Comparison of ENCODE assay signal across 8 mouse cellular contexts in genomic region chr5:65156853-65157252, GRCm38 (mm10). TPM values are rescaled to one million over a fixed set of nuclear protein-coding genes. Genes with fewer than 3 reads are reported as not detected.
DNase-seq lines count a peak whose midpoint lies in the region; ATAC-seq and TF ChIP-seq lines count a peak whose summit lies in the region.

No protein-coding gene starts in this region.

- ATAC-seq in heart, embryonic 11.5 days (replicated peaks; ENCODE audit: insufficient number of reproducible peaks, low FRiP score, low TSS enrichment): no peak

- no peak overlapping the region for H3K4me3 ChIP-seq in testis, adult 2 months (ENCODE audit: control insufficient read depth, low read depth, low read length)
- H3K4me3 ChIP-seq in heart, embryonic 11.5 days (ENCODE audit: low read depth, low read length): no peak overlapping the region

- DNase-seq in adrenal gland, adult 18-20 months (ENCODE audit: low spot score in 2 of 2): peak; percentile 32 to 40
- DNase-seq in adrenal gland, adult 8-10 months: no peak
- DNase-seq in testis, postnatal 14 days (ENCODE audit: low spot score): no peak
- DNase-seq in lung, postnatal 14 days: peak; percentile 44
- DNase-seq in urinary bladder, postnatal 25 days (ENCODE audit: low spot score): no peak
- no peak for DNase-seq in layer of hippocampus, postnatal 36 days

- no peak for TF ChIP-seq POLR2A in testis, adult 2 months (IDR thresholded peaks at IDR 0.05; ENCODE audit: control insufficient read depth, low read depth, low read length)

- H3K4me2 ChIP-seq in heart, embryonic 11.5 days: no peak overlapping the region

- H3K27ac ChIP-seq in testis, adult 2 months (ENCODE audit: control insufficient read depth, insufficient read depth, low read depth, low read length): no peak overlapping the region
- H3K27ac ChIP-seq in heart, embryonic 11.5 days (ENCODE audit: low read depth, low read length): peak overlapping the region; percentile 24; the same call in 1 of the 2 replicates

- H3K27me3 ChIP-seq in testis, adult 2 months (ENCODE audit: control insufficient read depth, insufficient read depth, low read length): no peaks in the 10 kb centered on the region
- no peaks in the 10 kb centered on the region for H3K27me3 ChIP-seq in heart, embryonic 11.5 days (ENCODE audit: control insufficient read depth, insufficient read depth, low read length)

- TF ChIP-seq CTCF in testis, adult 2 months (IDR thresholded peaks at IDR 0.05; ENCODE audit: control insufficient read depth, insufficient read depth, insufficient replicate concordance, low read depth, low read length): peak; percentile 92; the same call in 1 of the 2 replicates

- H3K9me3 ChIP-seq in heart, embryonic 11.5 days (replicated peaks; ENCODE audit: control insufficient read depth, low read length): no peaks in the 10 kb centered on the region

- H3K36me3 ChIP-seq in testis, adult 2 months (ENCODE audit: control insufficient read depth, insufficient read depth, low read length): no peaks in the 10 kb centered on the region
- peaks cover 8% of the 10 kb centered on the region; the same call in 1 of the 2 replicates for H3K36me3 ChIP-seq in heart, embryonic 11.5 days (ENCODE audit: control insufficient read depth, insufficient read depth, low read length)

- H3K9ac ChIP-seq in heart, embryonic 11.5 days (ENCODE audit: low read depth, low read length): no peak overlapping the region

- 65% methylated on average over 2 of the region's 2 CpGs for WGBS in heart, embryonic 11.5 days (ENCODE audit: insufficient replicate concordance)

- H3K4me1 ChIP-seq in testis, adult 2 months (ENCODE audit: control insufficient read depth, insufficient read depth, low read length): peaks cover 7% of the 10 kb centered on the region
- H3K4me1 ChIP-seq in heart, embryonic 11.5 days (ENCODE audit: control insufficient read depth, insufficient read depth, low read length): no peaks in the 10 kb centered on the region

RNA-seq across cellular contexts. Expression of gene Wdr19, which starts 42.6 kb away (rescaled TPM):
- total RNA-seq in adrenal gland, adult 18-20 months (2021): 1 to 10 TPM; 5.5 to 7.0 TPM
- total RNA-seq in adrenal gland, adult 8-10 months (2022): 10 to 100 TPM; 10.9 to 21.2 (median 13.8) TPM
- 19.4 and 20.2 TPM in 2 replicates for polyA plus RNA-seq in testis, adult 2 months (2012; rRNA removed)
- 6.7 and 9.5 TPM in 2 replicates for polyA plus RNA-seq in heart, embryonic 11.5 days (2014; fragmentation: Nextera tagmentation; extraction: Ambion mirVana)
- total RNA-seq in layer of hippocampus, postnatal 36 days (2021): 10 to 100 TPM; 19.4 to 21.2 TPM

RNA-seq across cellular contexts. Expression of gene Klhl5, which starts 49.5 kb away (rescaled TPM):
- total RNA-seq in adrenal gland, adult 18-20 months (2021): 10 to 100 TPM; 44.1 to 47.7 TPM
- 10 to 100 TPM; 46.6 to 96.0 (median 72.1) TPM for total RNA-seq in adrenal gland, adult 8-10 months (2022)
- polyA plus RNA-seq in testis, adult 2 months (2012; rRNA removed): 11.1 and 13.2 TPM in 2 replicates
- 13.3 and 17.7 TPM in 2 replicates for polyA plus RNA-seq in heart, embryonic 11.5 days (2014; fragmentation: Nextera tagmentation; extraction: Ambion mirVana)
- total RNA-seq in layer of hippocampus, postnatal 36 days (2021): 10 to 100 TPM; 62.7 to 63.2 TPM

Comparison
In these comparisons a context has a peak if more than half of its experiments do, and no peak if none do; other contexts are left out.
1. DNase-seq: peak in adrenal gland, adult 18-20 months (2 of 2) and lung, postnatal 14 days (single experiment); none in adrenal gland, adult 8-10 months (single experiment), testis, postnatal 14 days (single experiment), urinary bladder, postnatal 25 days (single experiment) and layer of hippocampus, postnatal 36 days (0 of 2).